Mouse (Mus musculus) bone marrow macrophage, adult 2 months (primary cell): ENCODE measurements around the gene Vegfb.

Experiments used
- CTCF ChIP-seq: IDR thresholded peaks from 2 replicates; pipeline ENCODE4 v1.5.1; 2012; ENCODE audit warnings: low read depth, mild to moderate bottlenecking, low read length, moderate library complexity
- POLR2A ChIP-seq: IDR thresholded peaks from 2 replicates; pipeline ENCODE4 v1.6.1; 2012; ENCODE audit warnings: mild to moderate bottlenecking, low read depth, low read length, borderline replicate concordance

DNA sequence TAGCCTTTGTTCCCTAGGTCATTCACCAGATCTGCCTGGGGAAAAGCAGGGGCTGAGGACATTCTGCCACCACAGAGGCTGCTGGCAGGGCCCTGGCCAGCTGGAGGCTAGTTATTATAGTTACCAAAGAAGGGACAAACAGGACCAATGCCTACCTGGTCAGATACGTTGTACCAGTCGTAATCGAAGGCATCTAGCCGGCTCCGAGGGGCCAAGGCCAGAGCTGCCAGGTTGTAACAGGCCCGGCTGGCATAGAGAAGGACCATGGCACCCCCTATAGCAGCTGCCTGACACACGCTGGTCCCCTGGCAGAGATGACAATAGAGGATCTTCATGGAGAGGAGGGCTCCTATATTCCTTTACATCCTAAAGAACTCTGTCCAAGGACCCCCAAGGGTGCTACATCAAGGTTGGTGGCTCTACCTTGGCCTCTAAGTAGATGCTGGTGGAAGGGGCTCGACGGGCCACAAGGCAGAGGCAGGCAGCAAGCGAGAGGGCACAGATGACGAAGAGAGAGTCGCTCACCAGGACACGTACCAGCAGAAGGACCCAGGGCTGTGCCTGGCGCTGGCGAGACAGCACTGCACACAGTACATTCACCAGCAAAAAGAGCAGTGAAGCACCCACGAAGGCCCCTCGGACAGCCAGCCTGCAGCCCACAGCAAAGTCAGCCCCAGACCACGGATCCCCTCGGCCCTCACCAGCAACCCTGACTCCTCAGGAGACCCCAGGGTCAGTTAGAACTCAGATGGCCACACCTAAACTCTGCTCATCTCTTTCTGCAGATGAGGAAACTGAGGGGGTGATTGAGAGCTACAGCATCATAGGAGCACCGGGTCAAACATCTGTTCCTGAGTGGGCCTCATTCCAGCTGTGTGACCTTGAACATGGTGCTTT lies 48.1 kb downstream of the Vegfb start:
- TF ChIP-seq POLR2A: no peak
- no peak for TF ChIP-seq CTCF
